Mouse (Mus musculus) naive thymus-derived CD4-positive, alpha-beta T cell, adult 2 months (primary cell): ENCODE measurements around the gene Rgs9bp.
"Not testable (repeated sequence)": the region's sequence is repeated elsewhere in the genome, so short reads cannot be mapped to it uniquely, and the experiment has no call there.

ENCODE experiments used
- DNase-seq: peaks from one replicate; pipeline ENCODE4 v3.0.0-alpha.2; 2011; ENCODE audit warnings: low read depth

Gene Rgs9bp

GRCm38 (mm10) chr7:35530544-35530943 is 54.8 kb downstream of the Rgs9bp start:
- not testable (repeated sequence) for DNase-seq

DNA sequence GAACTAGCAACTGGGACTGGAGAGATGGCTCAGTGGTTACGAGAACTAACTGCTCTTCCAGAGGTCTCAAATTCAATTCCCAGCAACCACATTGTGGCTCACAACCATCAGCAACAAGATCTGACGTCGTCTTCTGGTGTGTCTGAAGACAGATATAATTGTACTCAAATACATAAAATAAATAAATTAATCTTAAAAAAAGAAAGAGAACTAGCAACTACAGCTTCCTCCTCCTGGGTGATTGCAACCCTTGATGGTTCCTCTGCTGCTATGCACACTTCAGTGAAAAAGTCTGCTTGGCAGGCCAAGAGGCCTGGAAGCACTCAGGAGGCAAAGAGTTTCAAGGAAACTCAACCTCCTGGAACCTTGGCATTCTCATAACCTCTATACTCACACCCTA is 55.4 kb downstream of the Rgs9bp start:
- no peak for DNase-seq
